Mouse (Mus musculus): ENCODE results near the gene Ifrd2.

GRCm38 (mm10) chr9:107542352-107542686 lies 45.1 kb upstream of the Ifrd2 start:
- TF ChIP-seq POLR2AphosphoS2 (IDR thresholded peaks at IDR 0.05; ENCODE audit: insufficient read length, low read depth) (no peak), POLR2A (IDR thresholded peaks at IDR 0.05; ENCODE audit: insufficient read length, low read depth) (no peak), E2F4 (IDR thresholded peaks at IDR 0.05; ENCODE audit: insufficient read depth) (no peak), MAX (IDR thresholded peaks at IDR 0.05; ENCODE audit: low read depth) (no peak), USF1 (IDR thresholded peaks at IDR 0.05; ENCODE audit: low read depth) (no peak), CEBPB (IDR thresholded peaks at IDR 0.05; ENCODE audit: insufficient read depth, poor library complexity, severe bottlenecking) (no peak), REST (IDR thresholded peaks at IDR 0.05; ENCODE audit: insufficient read depth, insufficient read length) (no peak), TCF3 (IDR thresholded peaks at IDR 0.05; ENCODE audit: insufficient read length, low read depth) (no peak), TCF12 (IDR thresholded peaks at IDR 0.05; ENCODE audit: insufficient read depth, poor library complexity, severe bottlenecking) (no peak), MYOG (IDR thresholded peaks at IDR 0.05; ENCODE audit: control insufficient read depth in 1 of 3, insufficient read depth in 1 of 3, insufficient read length in 2 of 3, low read depth in 2 of 3) (no peak), SRF (IDR thresholded peaks at IDR 0.05; ENCODE audit: control insufficient read depth, insufficient read length, low read depth) (no peak), MYOD1 (IDR thresholded peaks at IDR 0.05; ENCODE audit: control insufficient read depth in 1 of 3, insufficient read length in 2 of 3, low read depth in 2 of 3) (no peak)

Data from myocyte (in vitro differentiated cells).